Comparison of ENCODE assay signal across 9 mouse cellular contexts in the genomic region with DNA sequence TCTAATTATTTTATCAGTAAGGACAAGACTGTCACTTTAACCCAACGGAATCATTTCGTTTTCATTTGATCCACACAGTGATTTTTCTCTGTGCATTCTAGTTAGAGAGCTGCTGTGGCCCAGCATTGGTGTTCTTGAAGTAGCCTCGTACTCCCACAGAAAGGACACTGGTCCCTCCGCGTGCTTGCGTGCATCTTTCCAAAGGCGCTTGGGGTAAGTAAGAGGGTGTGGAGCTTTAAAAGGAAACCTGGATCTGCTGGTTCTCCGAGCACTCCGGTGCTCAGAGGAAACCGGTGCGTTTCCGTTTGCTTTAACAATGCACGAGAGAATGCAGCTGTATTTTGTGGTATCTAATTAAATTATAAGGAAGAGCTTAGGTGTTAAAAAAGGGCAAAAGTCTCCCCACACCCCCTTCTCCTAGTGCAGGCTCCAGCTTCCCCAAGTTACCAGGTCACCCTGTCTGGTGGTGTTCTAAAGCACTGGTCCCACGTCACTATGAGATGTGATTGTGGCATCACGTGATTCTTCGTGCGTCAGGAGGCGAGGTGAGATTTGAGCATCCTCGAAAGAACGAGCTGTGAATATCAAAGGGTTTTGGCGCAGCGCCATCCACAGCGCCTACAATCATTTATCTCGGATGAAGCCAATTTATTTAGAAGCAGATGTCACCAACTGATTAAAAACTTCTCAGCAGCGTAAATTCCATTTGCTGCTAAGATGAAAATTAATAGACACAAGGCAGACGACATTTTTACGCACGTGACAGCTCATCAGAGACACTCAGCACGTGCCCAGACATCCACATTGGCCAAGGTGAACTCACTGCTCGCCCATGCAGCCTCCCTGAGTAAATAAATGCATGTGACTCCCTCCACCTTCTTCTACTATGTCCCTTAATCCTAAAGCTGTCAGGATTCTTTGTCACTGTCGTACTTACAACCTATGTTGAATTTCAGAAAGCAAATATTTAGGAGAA. TPM values are rescaled to one million over a fixed set of nuclear protein-coding genes. Genes with fewer than 3 reads are reported as not detected.
DNase-seq lines count a peak whose midpoint lies in the region; ATAC-seq lines count a peak whose summit lies in the region.
"Had no signal": no experiment of that assay in that cellular context is flagged by ENCODE, and none has a peak within 500 bp of the region (broad histone marks: within the 10 kb centered on the region; RNA-seq: fewer than 3 reads in every experiment).

No protein-coding gene starts in this region.

- H3K9ac ChIP-seq in neural tube, embryonic 12.5 days, result peak overlapping the region; percentile 52; the same call in 1 of the 2 replicates

- peak overlapping the region; percentile 42; the same call in 1 of the 2 replicates for H3K27ac ChIP-seq in neural tube, embryonic 12.5 days

- WGBS in neural tube, embryonic 12.5 days, result 19% methylated on average over 31 of the region's 31 CpGs

- DNase-seq in heart, postnatal 4 days, result peak; percentile 14
- no peak for DNase-seq in heart, postnatal 14 days
- peak; percentile 73 to 78 for DNase-seq in layer of hippocampus, postnatal 36 days
- no peak for DNase-seq in gastrocnemius, postnatal 10 days
- no peak for DNase-seq in liver

- peak overlapping the region; percentile 53 for H3K4me2 ChIP-seq in neural tube, embryonic 12.5 days (replicated peaks)

- no peaks in the 10 kb centered on the region for H3K36me3 ChIP-seq in neural tube, embryonic 12.5 days

- no peaks in the 10 kb centered on the region for H3K27me3 ChIP-seq in neural tube, embryonic 12.5 days (replicated peaks)

- H3K9me3 ChIP-seq in neural tube, embryonic 12.5 days, result no peaks in the 10 kb centered on the region
- H3K9me3 ChIP-seq: megakaryocyte, embryonic 14.5 days had no signal

- ATAC-seq in cerebellum, adult (ENCODE audit: insufficient number of reproducible peaks, low FRiP score, low TSS enrichment), result peak; percentile 76
- peak; percentile 90 for ATAC-seq in frontal cortex, adult (ENCODE audit: low TSS enrichment)
- peak; percentile 77 for ATAC-seq in neural tube, embryonic 12.5 days (ENCODE audit: low FRiP score, low read depth)

- intact Hi-C loops in heart, postnatal 14 days (cut with DNase I), result no loop called here

- no peaks in the 10 kb centered on the region for H3K4me1 ChIP-seq in neural tube, embryonic 12.5 days

- H3K4me3 ChIP-seq in neural tube, embryonic 12.5 days, result peak overlapping the region; percentile 3; the same call in 1 of the 2 replicates
- H3K4me3 ChIP-seq: megakaryocyte, embryonic 14.5 days had no signal

RNA-seq across cellular contexts. Expression of a gene that starts 14.1 kb away (rescaled TPM):
- under 1 TPM; 0.27 to 0.86 TPM for total RNA-seq in heart, postnatal 4 days (2021)
- total RNA-seq in heart, postnatal 14 days (2021), result under 1 TPM; 0.07 to 0.15 TPM
- total RNA-seq in layer of hippocampus, postnatal 36 days (2021), result 100 to 1,000 TPM; 113 to 118 TPM
- polyA plus RNA-seq in neural tube, embryonic 12.5 days (2016; fragmentation: Nextera tagmentation; extraction: Ambion mirVana), result 143 and 145 TPM in 2 replicates
- total RNA-seq in gastrocnemius, postnatal 10 days (2021), result 1 to 10 TPM; 1.9 to 2.1 TPM

Comparison
In these comparisons a context has a peak if more than half of its experiments do, and no peak if none do; other contexts are left out.
1. DNase-seq: peak in heart, postnatal 4 days (single experiment) and layer of hippocampus, postnatal 36 days (2 of 2); none in heart, postnatal 14 days (0 of 2), gastrocnemius, postnatal 10 days (single experiment) and liver (single experiment).
2. RNA of a gene that starts 14.1 kb away (total RNA-seq): 113 to 118 TPM in layer of hippocampus, postnatal 36 days; 1.9 to 2.1 TPM in gastrocnemius, postnatal 10 days, 0.27 to 0.86 TPM in heart, postnatal 4 days and 0.07 to 0.15 TPM in heart, postnatal 14 days; every median in the first group is over 10 times any median in the second.
3. Peak in every context shown above with its lines, with median percentiles within 50 percentile points of each other: ATAC-seq.